Mouse (Mus musculus) kidney, adult 2 months (tissue): ENCODE measurements around the gene Wbp2. TPM values are rescaled to one million over a fixed set of nuclear protein-coding genes. Genes with fewer than 3 reads are reported as not detected.

ENCODE experiments used
- DNase-seq: peaks from one replicate; pipeline ENCODE4 v3.0.0; 2021
- H3K27ac ChIP-seq: fragments of 200-500 bp; 2 replicates; pipeline ENCODE4 v1.5.1; 2012; ENCODE audit warnings: low read depth, low read length, control low read depth, inconsistent platforms; ENCODE audit not compliant: insufficient read depth
- H3K27me3 ChIP-seq: fragments of 200-500 bp; replicated peaks from 2 replicates; pipeline ENCODE4 v1.6.1; 2012; ENCODE audit warnings: mild to moderate bottlenecking, moderate library complexity, low read length, inconsistent platforms; ENCODE audit not compliant: control insufficient read depth, insufficient read depth
- H3K36me3 ChIP-seq: fragments of 200-500 bp; 2 replicates; pipeline ENCODE4 v1.6.1; 2012; ENCODE audit warnings: mild to moderate bottlenecking, moderate library complexity, low read length, inconsistent platforms; ENCODE audit not compliant: control insufficient read depth, insufficient read depth
- H3K4me1 ChIP-seq: fragments of 200-500 bp; 2 replicates; pipeline ENCODE4 v1.6.1; 2011; ENCODE audit warnings: low read length; ENCODE audit not compliant: control insufficient read depth, insufficient read depth
- H3K4me3 ChIP-seq: fragments of 200-500 bp; 2 replicates; pipeline ENCODE4 v1.5.1; 2011; ENCODE audit warnings: mild to moderate bottlenecking, low read depth, low read length, control low read depth; ENCODE audit not compliant: insufficient read depth
- CTCF ChIP-seq: fragments of 200-500 bp; conservative IDR thresholded peaks from 2 replicates; pipeline ENCODE4 v1.5.1; 2011; ENCODE audit warnings: low read depth, mild to moderate bottlenecking, control low read depth, low read length, moderate library complexity, mixed read lengths; ENCODE audit not compliant: insufficient read depth, insufficient read length
- POLR2A ChIP-seq: fragments of 200-500 bp; IDR thresholded peaks from one replicate; pipeline ENCODE4 v1.6.1; 2011; ENCODE audit warnings: low read depth, low read length, control low read depth
- WGBS: fragments of 180-500 bp; shearing (Covaris S2); methylation state at CpG from one replicate; pipeline ENCODE4 v1.1.7; 2018; 5-methylcytosine and 5-hydroxymethylcytosine counted together
- polyA plus RNA-seq: library from polyadenylated mRNA; depleted of rRNA; stranded (reverse); fragments of >200 nt; gene quantifications from 2 replicates; pipeline ENCODE4 v1.2.3, GENCODE M21; 2012

Wbp2 gene
- polyA plus RNA-seq, 1 experiment, result 392 TPM

DNA sequence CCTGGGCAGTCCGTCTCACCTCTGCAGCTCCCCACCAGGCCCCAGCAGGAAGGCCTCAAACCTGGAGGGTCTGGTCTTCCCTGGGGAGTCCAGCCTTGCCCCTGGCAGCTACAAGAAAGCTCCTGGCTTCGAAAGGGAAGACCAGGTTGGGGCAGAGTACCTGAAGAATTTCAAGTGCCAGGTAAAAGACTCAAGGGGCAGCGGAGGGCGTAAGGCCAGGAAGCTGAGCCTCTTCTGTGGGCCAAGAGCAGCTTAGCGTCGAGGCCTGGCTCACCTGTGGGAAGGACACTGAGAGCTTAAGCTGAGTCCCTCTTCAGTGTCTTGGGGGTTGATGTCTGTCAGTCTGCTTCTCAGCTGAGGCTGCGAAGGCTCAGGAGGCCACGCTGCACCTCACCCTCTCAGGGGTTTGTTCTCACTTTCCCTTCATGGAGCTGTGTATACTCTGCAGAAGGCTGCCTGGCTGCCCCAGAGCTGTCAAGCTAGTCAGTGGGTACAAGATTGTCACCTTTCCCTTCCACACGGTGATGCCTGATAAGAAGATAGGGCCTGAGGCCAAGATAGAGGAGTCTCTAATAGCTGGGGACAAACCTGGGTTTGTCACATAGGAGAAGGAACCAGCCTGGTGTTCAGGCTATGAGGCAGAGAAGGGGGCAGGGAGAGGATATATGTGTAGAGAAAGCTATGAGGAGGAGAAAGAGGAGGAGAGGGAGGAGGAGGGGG lies 33.1 kb downstream of the Wbp2 start:
- no peaks in the 10 kb centered on the region for H3K27me3 ChIP-seq
- 95% methylated on average over 9 of the region's 9 CpGs for WGBS
- H3K36me3 ChIP-seq, result peaks cover 1% of the 10 kb centered on the region; the same call in 1 of the 2 replicates
- no peaks in the 10 kb centered on the region for H3K4me1 ChIP-seq
- no peak overlapping the region for H3K4me3 ChIP-seq
- no peak for TF ChIP-seq CTCF
- TF ChIP-seq POLR2A, result no peak
- no peak for DNase-seq
- no peak overlapping the region for H3K27ac ChIP-seq

DNA sequence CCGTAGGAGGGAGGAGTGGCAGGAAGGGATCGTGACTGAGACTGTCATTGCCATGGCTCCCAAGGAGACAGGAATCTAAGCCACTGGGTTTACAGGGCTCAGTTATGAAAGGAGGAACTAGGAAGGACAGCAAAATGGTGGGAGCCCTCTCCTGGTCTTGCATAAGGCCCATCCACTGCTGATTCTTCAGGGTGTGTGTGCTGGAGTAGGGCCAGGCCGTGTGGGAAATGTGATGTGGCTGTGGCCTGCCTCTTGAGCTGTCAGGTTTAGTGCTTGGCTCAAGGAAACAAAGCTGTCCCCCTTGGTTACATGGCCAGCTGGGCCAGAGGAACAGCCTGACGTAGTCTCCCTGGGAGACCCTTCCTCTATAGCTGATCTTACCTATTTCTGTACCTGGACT lies 36.6 kb downstream of the Wbp2 start:
- WGBS, result 82% methylated on average over 4 of the region's 4 CpGs
- Histone ChIP-seq H3K4me1 (no peaks in the 10 kb centered on the region), H3K27ac (no peak overlapping the region), H3K4me3 (no peak overlapping the region), H3K36me3 (peaks cover 1% of the 10 kb centered on the region; the same call in 1 of the 2 replicates), H3K27me3 (no peaks in the 10 kb centered on the region)
- DNase-seq, result no peak
- TF ChIP-seq POLR2A (no peak), CTCF (no peak)

DNA sequence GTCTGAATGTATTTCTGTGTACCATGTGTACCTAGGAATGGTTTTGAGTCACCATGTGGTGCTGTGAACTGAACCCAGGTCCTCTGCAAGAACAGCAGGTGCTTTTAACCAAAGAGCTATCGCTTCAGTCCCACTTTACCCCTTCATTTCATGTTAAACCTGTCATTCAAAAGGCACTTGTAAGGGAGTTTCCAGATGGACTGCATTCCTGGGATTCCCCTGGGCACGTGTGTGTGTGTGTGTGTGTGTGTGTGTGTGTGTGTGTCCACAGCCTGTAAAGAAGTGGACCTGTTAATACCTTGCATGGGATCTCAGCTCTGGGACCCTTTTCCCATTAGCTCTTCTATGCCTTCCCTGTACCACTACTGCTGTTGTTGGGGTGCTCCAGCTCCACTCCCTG lies 37.2 kb downstream of the Wbp2 start:
- Histone ChIP-seq H3K27me3 (no peaks in the 10 kb centered on the region), H3K4me1 (no peaks in the 10 kb centered on the region), H3K4me3 (no peak overlapping the region), H3K36me3 (peaks cover 1% of the 10 kb centered on the region; the same call in 1 of the 2 replicates), H3K27ac (no peak overlapping the region)
- no peak for TF ChIP-seq POLR2A
- TF ChIP-seq CTCF, result no peak
- WGBS, result 78% methylated on average over 2 of the region's 2 CpGs
- DNase-seq, result no peak

DNA sequence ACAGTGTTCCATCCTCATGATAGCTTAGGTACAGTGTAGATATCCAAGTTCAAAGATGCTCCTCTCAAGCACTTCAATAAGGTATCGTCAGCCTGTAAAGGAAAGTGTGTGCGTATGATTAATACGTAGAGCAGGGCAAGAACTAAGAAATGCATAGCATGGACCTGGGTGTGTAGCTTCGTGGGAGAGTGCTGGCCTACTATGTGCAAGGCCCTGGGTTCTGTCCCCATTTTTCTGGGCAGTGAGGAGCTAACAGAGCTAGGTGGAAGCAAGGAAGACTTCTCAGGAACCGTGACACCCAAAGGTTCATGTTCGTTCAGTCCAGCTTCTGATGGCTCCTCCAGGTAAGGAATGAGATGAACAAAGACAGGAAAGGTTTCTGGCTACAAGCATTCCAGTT lies 41.6 kb downstream of the Wbp2 start:
- Histone ChIP-seq H3K27ac (no peak overlapping the region), H3K4me1 (peaks cover 4% of the 10 kb centered on the region), H3K4me3 (no peak overlapping the region), H3K27me3 (no peaks in the 10 kb centered on the region), H3K36me3 (no peaks in the 10 kb centered on the region)
- WGBS, result 93% methylated on average over 6 of the region's 6 CpGs
- no peak for DNase-seq
- TF ChIP-seq CTCF (no peak), POLR2A (no peak)

DNA sequence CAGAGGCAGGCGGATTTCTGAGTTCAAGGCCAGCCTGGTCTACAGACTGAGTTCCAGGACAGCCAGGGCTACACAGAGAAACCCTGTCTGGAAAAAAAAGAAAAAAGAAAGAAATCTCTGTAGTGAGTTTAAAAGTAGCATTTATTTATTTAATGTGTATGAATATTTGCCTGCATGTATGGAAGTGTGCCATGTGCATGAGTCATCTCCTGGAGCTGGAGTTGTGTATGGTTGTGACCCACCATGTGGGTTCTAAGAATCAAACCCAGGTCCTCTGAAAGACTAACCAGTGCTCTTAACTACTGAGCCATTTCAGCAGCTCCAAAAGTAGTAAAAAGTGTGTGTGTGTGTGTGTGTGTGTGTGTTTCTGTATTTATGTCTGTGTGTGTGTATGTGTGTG lies 43.5 kb downstream of the Wbp2 start:
- Histone ChIP-seq H3K4me3 (no peak overlapping the region), H3K4me1 (peaks cover 6% of the 10 kb centered on the region), H3K27ac (no peak overlapping the region), H3K27me3 (no peaks in the 10 kb centered on the region), H3K36me3 (no peaks in the 10 kb centered on the region)
- TF ChIP-seq CTCF, result no peak
- TF ChIP-seq POLR2A, result no peak
- DNase-seq, result no peak
- WGBS, result 100% methylated on average over 1 of the region's 1 CpGs

DNA sequence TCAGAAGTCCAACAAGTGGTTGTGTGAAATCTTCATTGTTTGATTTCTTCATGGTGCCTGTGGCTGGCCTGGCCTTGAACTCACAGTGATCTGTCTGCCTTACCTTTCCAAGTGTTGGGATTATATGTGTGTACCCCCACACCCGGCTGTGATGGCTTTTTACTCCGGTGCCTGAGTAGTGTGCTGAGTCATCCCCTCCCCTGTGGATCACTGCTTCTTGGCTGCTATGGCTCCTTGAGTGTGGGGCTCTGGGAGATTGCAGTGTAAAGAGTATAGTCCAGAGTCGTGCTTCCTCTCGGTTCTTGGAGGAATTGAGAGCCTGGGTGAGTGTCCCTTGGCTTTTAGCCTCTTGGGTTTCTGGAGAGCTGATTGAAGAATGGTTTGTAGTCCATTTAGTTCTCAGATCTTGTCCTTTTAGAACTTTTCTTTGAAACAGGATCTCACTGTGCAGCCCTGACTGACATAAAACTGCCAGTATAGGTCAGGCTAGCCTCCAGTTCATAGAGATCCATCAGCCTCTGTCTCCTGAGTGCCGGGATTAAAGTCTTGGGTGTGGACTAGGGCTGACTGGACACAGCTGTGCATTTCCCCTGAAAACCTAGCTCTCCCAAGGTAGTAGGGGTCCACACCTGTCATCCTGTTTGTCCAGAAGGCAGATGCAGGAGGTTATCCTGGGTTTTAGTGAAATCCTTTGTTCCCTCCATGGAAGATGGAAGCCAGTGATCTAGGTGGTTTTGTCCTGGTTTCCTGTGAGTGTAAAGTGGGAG lies 44.2 kb downstream of the Wbp2 start:
- H3K4me1 ChIP-seq, result peaks cover 6% of the 10 kb centered on the region
- WGBS, result 40% methylated on average over 5 of the region's 5 CpGs
- TF ChIP-seq CTCF (no peak), POLR2A (no peak)
- no peak for DNase-seq
- H3K27ac ChIP-seq, result no peak overlapping the region
- no peak overlapping the region for H3K4me3 ChIP-seq
- no peaks in the 10 kb centered on the region for H3K27me3 ChIP-seq
- H3K36me3 ChIP-seq, result no peaks in the 10 kb centered on the region

DNA sequence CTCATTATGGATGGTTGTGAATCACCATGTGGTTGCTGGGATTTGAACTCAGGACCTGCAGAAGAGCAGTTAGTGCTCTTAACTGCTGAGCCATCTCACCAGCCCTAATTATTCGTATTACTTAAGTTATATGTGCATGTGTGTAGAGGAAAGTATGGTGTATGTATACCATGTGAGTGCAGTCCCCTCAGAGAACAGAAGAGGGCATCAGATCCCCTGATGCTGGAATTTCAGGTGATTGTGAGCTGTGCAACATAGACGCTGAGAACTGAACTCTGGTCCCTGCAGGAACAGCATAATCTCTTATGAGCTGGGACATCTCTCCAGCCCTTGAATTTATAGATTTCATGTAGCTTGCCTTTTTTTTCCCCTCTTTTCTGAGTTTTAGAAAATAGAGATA lies 45.0 kb downstream of the Wbp2 start:
- TF ChIP-seq CTCF, result no peak
- TF ChIP-seq POLR2A, result no peak
- 99% methylated on average over 2 of the region's 2 CpGs for WGBS
- no peaks in the 10 kb centered on the region for H3K27me3 ChIP-seq
- no peak overlapping the region for H3K27ac ChIP-seq
- H3K4me3 ChIP-seq, result no peak overlapping the region
- peaks cover 6% of the 10 kb centered on the region for H3K4me1 ChIP-seq
- H3K36me3 ChIP-seq, result no peaks in the 10 kb centered on the region
- DNase-seq, result no peak
